Mouse (Mus musculus) limb, embryonic 15.5 days (tissue): Measurements from ENCODE around the gene AU022252. TPM values are rescaled to one million over a fixed set of nuclear protein-coding genes. Genes with fewer than 3 reads are reported as not detected.

Experiments
- ATAC-seq: fragments of 200-750 bp; cut with Nextera tagmentation; 2 replicates; pipeline ENCODE4 v1.8.0; 2017; ENCODE audit warnings: low read depth, moderate TSS enrichment; ENCODE audit not compliant: insufficient number of reproducible peaks, low FRiP score, low TSS enrichment
- H3K27ac ChIP-seq: fragments of 300-500 bp; sonication (generic); 2 replicates; pipeline ENCODE4 v1.5.1; 2015; ENCODE audit warnings: moderate library complexity, mild to moderate bottlenecking, inconsistent platforms
- H3K27me3 ChIP-seq: fragments of 300-500 bp; sonication (generic); 2 replicates; pipeline ENCODE4 v1.6.1; 2015; ENCODE audit warnings: inconsistent platforms
- H3K36me3 ChIP-seq: fragments of 300-500 bp; sonication (generic); 2 replicates; pipeline ENCODE4 v1.6.1; 2015; ENCODE audit warnings: inconsistent platforms
- H3K4me1 ChIP-seq: fragments of 300-500 bp; sonication (generic); 2 replicates; pipeline ENCODE4 v1.6.1; 2015; ENCODE audit warnings: inconsistent platforms
- H3K4me2 ChIP-seq: fragments of 300-500 bp; sonication (generic); 2 replicates; pipeline ENCODE4 v1.6.1; 2015; ENCODE audit warnings: mild to moderate bottlenecking, inconsistent platforms
- H3K4me3 ChIP-seq: fragments of 300-500 bp; sonication (generic); 2 replicates; pipeline ENCODE4 v1.5.1; 2015; ENCODE audit warnings: mild to moderate bottlenecking, inconsistent platforms
- H3K9ac ChIP-seq: fragments of 300-500 bp; sonication (generic); 2 replicates; pipeline ENCODE4 v1.6.1; 2015; ENCODE audit warnings: inconsistent platforms
- H3K9me3 ChIP-seq: fragments of 300-500 bp; sonication (generic); 2 replicates; pipeline ENCODE4 v1.6.1; 2016; ENCODE audit warnings: inconsistent platforms
- WGBS: fragments of 180-500 bp; shearing (Covaris S2); methylation state at CpG from one replicate; pipeline ENCODE4 v1.1.7; 2015; 5-methylcytosine and 5-hydroxymethylcytosine counted together
- polyA plus RNA-seq: library from polyadenylated mRNA; unstranded; fragments of >200 nt; fragmentation: Nextera tagmentation; extraction: Ambion mirVana; gene quantifications from 2 replicates; pipeline ENCODE4 v1.2.1, GENCODE M21; 2015

The AU022252 gene
- polyA plus RNA-seq, 1 experiment from 2014 or later = 35.4 TPM

- H3K4me3 ChIP-seq = no peak overlapping the region
- no peak for ATAC-seq
- 55% methylated on average over 4 of the region's 4 CpGs for WGBS
Observed at GRCm38 (mm10) chr4:119180133-119180707, 52.3 kb downstream of the AU022252 start.

GRCm38 (mm10) chr4:119178331-119178730 lies 54.2 kb downstream of the AU022252 start:
- no peak overlapping the region for H3K9ac ChIP-seq
- no peak for ATAC-seq
- WGBS = 73% methylated on average over 18 of the region's 18 CpGs

More at GRCm38 (mm10) chr4:119180133-119180707, 52.3 kb downstream of the AU022252 start:
- H3K27me3 ChIP-seq = no peaks in the 10 kb centered on the region
- H3K4me1 ChIP-seq = no peaks in the 10 kb centered on the region
- H3K4me2 ChIP-seq = no peak overlapping the region
- no peak overlapping the region for H3K9ac ChIP-seq
- no peaks in the 10 kb centered on the region for H3K9me3 ChIP-seq
- H3K27ac ChIP-seq = no peak overlapping the region
- H3K36me3 ChIP-seq = no peaks in the 10 kb centered on the region

DNA sequence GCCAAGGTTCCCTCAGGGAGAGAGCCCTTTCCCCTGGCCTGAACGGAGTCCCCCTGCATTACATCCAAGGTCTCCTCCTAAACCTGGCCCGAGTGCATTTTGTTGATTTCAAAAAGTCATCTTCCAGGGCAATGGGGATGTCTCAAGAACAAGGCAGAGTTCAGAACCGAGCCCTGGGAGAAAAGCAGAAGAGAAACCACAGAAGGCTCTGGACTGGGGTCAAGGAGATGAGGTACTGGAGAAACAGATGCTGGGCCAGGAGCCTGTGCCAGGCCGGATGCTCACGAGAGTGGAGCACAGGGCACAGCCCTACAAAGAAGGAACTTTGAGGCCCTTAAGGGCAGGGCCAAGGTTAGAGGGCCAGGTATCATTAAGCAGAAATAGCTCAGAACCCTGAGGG lies 54.8 kb downstream of the AU022252 start:
- H3K9me3 ChIP-seq = no peaks in the 10 kb centered on the region
- WGBS = 70% methylated on average over 5 of the region's 5 CpGs
- H3K27me3 ChIP-seq = no peaks in the 10 kb centered on the region
- ATAC-seq = no peak
- H3K4me2 ChIP-seq = no peak overlapping the region
- no peak overlapping the region for H3K27ac ChIP-seq
- peaks cover 6% of the 10 kb centered on the region for H3K4me1 ChIP-seq
- no peaks in the 10 kb centered on the region for H3K36me3 ChIP-seq
- no peak overlapping the region for H3K4me3 ChIP-seq
- no peak overlapping the region for H3K9ac ChIP-seq

More at GRCm38 (mm10) chr4:119178331-119178730, 54.2 kb downstream of the AU022252 start:
- Histone ChIP-seq H3K27me3 (no peaks in the 10 kb centered on the region), H3K36me3 (no peaks in the 10 kb centered on the region), H3K4me2 (no peak overlapping the region), H3K4me1 (peaks cover under 1% of the 10 kb centered on the region; the same call in 1 of the 2 replicates), H3K4me3 (no peak overlapping the region), H3K9me3 (no peaks in the 10 kb centered on the region), H3K27ac (no peak overlapping the region)

DNA sequence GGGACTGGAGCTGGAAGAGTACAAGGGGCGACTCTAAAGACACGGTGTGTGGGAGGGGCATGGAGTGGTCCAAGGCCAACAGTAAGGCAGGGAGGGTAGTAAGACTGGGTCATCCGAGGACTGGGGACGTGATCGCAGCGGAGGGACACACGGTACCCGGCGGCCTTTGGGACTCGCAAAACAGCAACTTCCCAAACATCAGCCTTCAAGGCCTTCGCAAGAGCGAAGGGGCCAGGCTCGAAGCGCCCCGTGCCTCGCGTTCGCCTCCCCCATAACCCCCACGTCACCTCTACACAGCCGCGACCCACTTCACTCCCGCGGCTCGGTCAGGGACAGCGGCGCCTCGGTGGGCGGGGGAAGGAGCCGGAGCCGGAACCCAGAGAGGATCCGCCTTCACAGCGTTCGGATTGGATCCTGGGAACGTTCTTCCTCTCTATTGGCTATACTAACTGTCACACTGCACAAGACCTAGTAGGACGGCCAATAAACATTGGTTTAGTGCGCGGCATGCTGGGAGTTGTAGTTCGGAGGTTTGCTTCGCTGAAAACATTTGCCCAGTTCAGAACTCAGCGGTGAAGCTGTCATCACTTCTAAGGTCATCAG lies 58.6 kb downstream of the AU022252 start, which contains the start of gene Zfp691:
Gene Zfp691, minus strand, starts transcription at position 345 of the 603 bp plus-strand sequence.
- ATAC-seq = peak; percentile 100
- H3K4me3 ChIP-seq = peak within 1 kb of the TSS; percentile 87
- peaks cover 18% of the 10 kb centered on the region for H3K36me3 ChIP-seq
- H3K9ac ChIP-seq = peak within 1 kb of the TSS; percentile 73
- no peaks in the 10 kb centered on the region for H3K27me3 ChIP-seq
- H3K9me3 ChIP-seq = no peaks in the 10 kb centered on the region
- peaks cover 13% of the 10 kb centered on the region for H3K4me1 ChIP-seq
- peak within 1 kb of the TSS; percentile 64 for H3K4me2 ChIP-seq
- under 1% methylated on average over 40 of the region's 40 CpGs for WGBS
- peak within 1 kb of the TSS; percentile 67 for H3K27ac ChIP-seq

DNA sequence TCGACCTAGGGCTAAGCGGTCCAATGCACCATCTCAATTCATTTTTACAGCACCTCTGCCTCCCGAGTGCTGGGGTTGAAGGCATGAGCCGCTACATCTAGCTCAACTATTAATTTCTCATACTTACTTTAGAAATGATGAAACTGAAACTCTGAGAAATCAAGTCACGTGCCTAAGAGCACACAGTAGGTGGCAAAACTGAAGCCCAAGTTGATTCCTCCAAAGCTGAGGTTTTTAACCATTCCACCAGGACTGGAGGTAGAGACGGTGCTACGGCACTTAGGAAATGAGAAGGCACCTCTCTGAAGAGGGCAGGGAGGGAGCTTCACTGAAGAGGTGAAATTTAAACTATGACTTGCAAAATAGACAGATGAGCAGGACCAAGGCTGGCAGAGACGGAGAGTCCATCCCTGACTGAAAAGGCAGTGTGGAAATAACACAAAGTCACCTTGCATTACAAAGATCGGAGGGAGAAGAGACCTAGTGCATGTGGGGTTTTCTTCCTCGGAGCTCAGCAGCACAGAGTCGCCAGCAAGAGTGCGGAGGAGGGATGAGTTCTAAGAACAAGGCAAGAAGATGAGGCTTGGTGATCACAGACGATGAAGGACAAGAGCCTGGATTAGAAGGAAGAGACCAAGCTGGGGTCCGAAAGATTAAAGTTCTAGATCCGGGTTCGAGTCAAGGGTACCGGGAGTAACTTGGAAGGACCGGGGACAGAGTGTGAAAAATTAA lies 59.4 kb downstream of the AU022252 start:
- no peak for ATAC-seq
- Histone ChIP-seq H3K27ac (peak overlapping the region; percentile 67; the same call in 1 of the 2 replicates), H3K4me2 (peak overlapping the region; percentile 64), H3K4me1 (peaks cover 13% of the 10 kb centered on the region), H3K27me3 (no peaks in the 10 kb centered on the region), H3K36me3 (peaks cover 25% of the 10 kb centered on the region), H3K4me3 (peak overlapping the region; percentile 87), H3K9ac (peak overlapping the region; percentile 73), H3K9me3 (no peaks in the 10 kb centered on the region)
- WGBS = 38% methylated on average over 18 of the region's 18 CpGs

DNA sequence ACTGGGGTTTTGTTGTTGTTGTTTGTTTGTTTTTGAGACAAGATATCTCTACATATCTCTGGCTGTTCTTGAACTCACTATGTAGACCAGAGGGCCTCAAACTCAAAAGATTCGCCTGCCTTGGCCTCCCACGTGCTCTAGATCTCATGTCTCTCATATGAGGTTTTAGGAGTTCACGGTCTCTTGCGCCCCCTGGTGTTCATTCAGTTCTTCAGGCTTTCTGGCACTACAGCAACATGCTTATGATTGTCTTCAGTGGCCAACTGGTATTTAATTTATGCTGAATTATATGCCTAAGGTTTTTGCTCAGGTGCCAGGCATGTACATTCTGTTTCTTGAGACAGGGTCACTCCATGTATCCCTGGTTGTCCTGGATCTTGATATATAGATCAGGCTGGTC lies 64.8 kb downstream of the AU022252 start:
- ATAC-seq = no peak
- no peaks in the 10 kb centered on the region for H3K27me3 ChIP-seq
- no peak overlapping the region for H3K4me2 ChIP-seq
- no peak overlapping the region for H3K9ac ChIP-seq
- no peak overlapping the region for H3K27ac ChIP-seq
- no peak overlapping the region for H3K4me3 ChIP-seq
- 4% methylated on average over 4 of the region's 4 CpGs for WGBS
- no peaks in the 10 kb centered on the region for H3K9me3 ChIP-seq
- peaks cover 25% of the 10 kb centered on the region for H3K36me3 ChIP-seq
- peaks cover 6% of the 10 kb centered on the region for H3K4me1 ChIP-seq

DNA sequence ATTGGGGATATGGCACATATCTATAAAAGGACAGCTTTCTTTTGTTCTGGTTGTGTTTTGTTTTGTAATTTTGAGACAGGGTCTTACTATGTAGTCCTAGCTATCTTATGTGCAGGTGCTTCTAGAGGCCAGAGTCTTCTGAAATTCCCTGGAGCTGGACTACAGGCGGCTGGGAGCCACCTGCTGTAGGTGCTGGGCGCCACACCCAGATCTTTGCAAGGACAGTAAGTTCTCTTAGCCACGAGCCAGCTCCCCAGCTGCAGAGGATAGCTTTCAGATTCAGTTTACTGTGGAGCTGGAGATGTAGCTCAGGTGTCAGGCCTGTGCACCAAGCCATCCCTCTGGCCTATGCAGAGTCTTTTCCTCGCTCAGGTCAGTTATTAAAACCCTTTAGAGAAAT lies 65.4 kb downstream of the AU022252 start:
- 79% methylated on average over 4 of the region's 4 CpGs for WGBS
- Histone ChIP-seq H3K4me3 (no peak overlapping the region), H3K4me1 (0 out of 2 replicates have a peak, but pooled peaks cover under 1% of the 10 kb centered on the region), H3K9ac (no peak overlapping the region), H3K36me3 (peaks cover 25% of the 10 kb centered on the region), H3K4me2 (no peak overlapping the region), H3K27ac (no peak overlapping the region), H3K9me3 (no peaks in the 10 kb centered on the region), H3K27me3 (no peaks in the 10 kb centered on the region)
- ATAC-seq = no peak

GRCm38 (mm10) chr4:119165916-119166315 lies 66.6 kb downstream of the AU022252 start:
- H3K4me2 ChIP-seq = no peak overlapping the region
- peaks cover 25% of the 10 kb centered on the region for H3K36me3 ChIP-seq
- H3K27me3 ChIP-seq = no peaks in the 10 kb centered on the region
- H3K27ac ChIP-seq = no peak overlapping the region
- ATAC-seq = no peak
- H3K4me1 ChIP-seq = no peaks in the 10 kb centered on the region
- 77% methylated on average over 7 of the region's 7 CpGs for WGBS
- no peaks in the 10 kb centered on the region for H3K9me3 ChIP-seq
- no peak overlapping the region for H3K9ac ChIP-seq
- no peak overlapping the region for H3K4me3 ChIP-seq

DNA sequence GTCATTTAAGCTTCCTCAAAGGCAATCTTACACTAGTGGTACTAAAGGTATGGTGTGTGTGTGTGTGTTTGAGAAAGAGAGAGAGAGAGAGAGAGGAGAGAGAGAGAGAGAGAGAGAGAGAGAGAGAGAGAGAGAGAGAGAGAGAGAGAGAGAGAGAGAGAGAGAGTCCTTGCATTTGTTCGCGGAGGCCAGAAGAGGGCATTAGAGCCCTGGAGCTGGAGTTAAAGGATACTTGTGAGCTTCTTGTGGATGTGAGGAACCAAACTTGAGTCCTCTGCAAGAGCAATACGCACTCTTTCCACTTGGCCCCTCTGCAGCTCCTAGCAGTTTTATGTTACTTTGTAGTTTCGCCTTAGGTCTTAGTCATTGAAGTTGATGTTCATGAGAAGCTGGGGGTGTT lies 69.5 kb downstream of the AU022252 start:
- Histone ChIP-seq H3K4me1 (no peaks in the 10 kb centered on the region), H3K4me3 (no peak overlapping the region), H3K4me2 (no peak overlapping the region), H3K36me3 (no peaks in the 10 kb centered on the region), H3K27me3 (no peaks in the 10 kb centered on the region), H3K27ac (no peak overlapping the region), H3K9ac (no peak overlapping the region), H3K9me3 (no peaks in the 10 kb centered on the region)
- ATAC-seq = no peak
- WGBS = 63% methylated on average over 4 of the region's 4 CpGs

DNA sequence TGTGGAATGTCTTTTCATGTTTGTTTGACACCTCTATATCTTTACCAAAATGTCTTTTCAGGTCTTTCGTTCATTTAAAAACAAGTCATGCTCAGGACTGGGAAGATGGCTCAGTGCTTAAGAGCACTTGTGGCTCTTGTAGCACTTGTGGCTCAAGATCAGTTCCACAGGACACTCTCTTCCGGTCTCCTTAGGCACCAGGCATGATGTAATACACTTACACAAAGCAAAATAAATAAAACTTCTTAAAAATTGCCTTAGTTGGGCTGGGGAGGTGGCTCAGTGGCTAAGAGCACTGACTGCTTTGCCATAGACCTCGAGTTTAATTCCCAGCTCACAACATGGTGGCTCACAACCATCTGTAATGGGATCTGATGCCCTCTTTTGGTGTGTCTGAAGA lies 71.2 kb downstream of the AU022252 start:
- Histone ChIP-seq H3K4me2 (no peak overlapping the region), H3K9me3 (no peaks in the 10 kb centered on the region), H3K27ac (no peak overlapping the region), H3K4me3 (no peak overlapping the region), H3K36me3 (no peaks in the 10 kb centered on the region), H3K27me3 (no peaks in the 10 kb centered on the region), H3K9ac (no peak overlapping the region), H3K4me1 (no peaks in the 10 kb centered on the region)
- no peak for ATAC-seq
- WGBS = 71% methylated on average over 3 of the region's 3 CpGs

DNA sequence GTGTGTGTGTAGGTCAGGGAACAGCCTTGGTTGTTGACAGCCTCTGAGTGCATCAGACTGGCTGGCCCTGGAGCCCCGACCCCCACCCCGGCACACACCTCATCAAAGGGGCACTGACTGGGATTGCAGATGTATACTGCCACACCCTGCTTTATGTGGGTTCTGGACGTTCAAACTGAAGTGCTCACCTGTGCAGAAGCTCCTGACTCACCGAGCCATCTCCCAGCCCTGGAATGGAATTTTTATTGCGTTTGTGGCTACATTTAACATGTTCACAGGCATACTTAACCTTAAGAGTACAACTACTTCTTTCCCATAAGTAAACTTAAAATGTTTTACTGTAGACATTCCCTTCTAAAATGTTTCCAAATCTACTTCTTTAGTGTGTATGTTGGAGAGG lies 74.6 kb downstream of the AU022252 start:
- Histone ChIP-seq H3K4me1 (no peaks in the 10 kb centered on the region), H3K9ac (no peak overlapping the region), H3K27me3 (no peaks in the 10 kb centered on the region), H3K4me3 (no peak overlapping the region), H3K36me3 (no peaks in the 10 kb centered on the region), H3K27ac (no peak overlapping the region; the same call in 1 of the 2 replicates), H3K9me3 (no peaks in the 10 kb centered on the region), H3K4me2 (no peak overlapping the region)
- no peak for ATAC-seq
- 57% methylated on average over 5 of the region's 5 CpGs for WGBS

DNA sequence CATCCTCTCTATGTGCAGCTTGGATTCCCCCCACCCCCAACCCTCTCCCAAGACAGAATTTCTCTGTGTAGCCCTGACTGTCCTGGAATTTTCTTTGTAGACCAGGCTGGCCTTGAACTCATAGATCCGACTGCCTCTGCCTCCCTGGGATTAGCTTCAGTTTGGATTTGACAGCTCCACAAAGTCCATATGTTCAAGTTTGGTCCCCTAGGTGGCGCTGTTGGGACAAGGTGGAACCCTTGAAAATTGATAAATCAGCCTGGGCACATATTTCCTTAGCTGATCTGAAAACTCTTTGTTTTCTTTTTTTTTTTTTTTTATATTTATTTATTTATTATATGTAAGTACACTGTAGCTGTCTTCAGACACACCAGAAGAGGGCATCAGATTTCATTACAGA lies 75.3 kb downstream of the AU022252 start:
- no peak overlapping the region for H3K4me2 ChIP-seq
- no peaks in the 10 kb centered on the region for H3K4me1 ChIP-seq
- no peak overlapping the region for H3K27ac ChIP-seq
- H3K9ac ChIP-seq = no peak overlapping the region
- no peaks in the 10 kb centered on the region for H3K27me3 ChIP-seq
- H3K36me3 ChIP-seq = no peaks in the 10 kb centered on the region
- 36% methylated on average over 2 of the region's 2 CpGs for WGBS
- H3K9me3 ChIP-seq = no peaks in the 10 kb centered on the region
- ATAC-seq = no peak
- no peak overlapping the region for H3K4me3 ChIP-seq
